Mouse (Mus musculus) midbrain, embryonic 16.5 days (tissue): ENCODE results near the gene Nrcam. TPM values are rescaled to one million over a fixed set of nuclear protein-coding genes. Genes with fewer than 3 reads are reported as not detected.

Experiments used
- ATAC-seq: fragments of 200-750 bp; cut with Nextera tagmentation; 2 replicates; pipeline ENCODE4 v1.8.0; 2017; ENCODE audit warnings: moderate TSS enrichment
- H3K27ac ChIP-seq: fragments of 300-500 bp; sonication (generic); 2 replicates; pipeline ENCODE4 v1.5.1; 2014; ENCODE audit warnings: mild to moderate bottlenecking, low read length, mixed read lengths
- H3K27me3 ChIP-seq: fragments of 300-500 bp; sonication (generic); 2 replicates; pipeline ENCODE4 v1.6.1; 2014; ENCODE audit warnings: low read depth, low read length, mixed read lengths; ENCODE audit not compliant: control insufficient read depth, insufficient read depth
- H3K36me3 ChIP-seq: fragments of 300-500 bp; sonication (generic); 2 replicates; pipeline ENCODE4 v1.6.1; 2014; ENCODE audit warnings: mild to moderate bottlenecking, low read length, moderate library complexity, mixed read lengths; ENCODE audit not compliant: control insufficient read depth, insufficient read depth
- H3K4me1 ChIP-seq: fragments of 300-500 bp; sonication (generic); 2 replicates; pipeline ENCODE4 v1.6.1; 2014; ENCODE audit warnings: mild to moderate bottlenecking, low read length, mixed read lengths; ENCODE audit not compliant: control insufficient read depth, insufficient read depth
- H3K4me2 ChIP-seq: fragments of 300-500 bp; sonication (generic); 2 replicates; pipeline ENCODE4 v1.6.1; 2014; ENCODE audit warnings: mild to moderate bottlenecking, low read length, mixed read lengths
- H3K4me3 ChIP-seq: fragments of 300-500 bp; sonication (generic); 2 replicates; pipeline ENCODE4 v1.5.1; 2014; ENCODE audit warnings: low read depth, mild to moderate bottlenecking, low read length, moderate library complexity, mixed read lengths
- H3K9ac ChIP-seq: fragments of 300-500 bp; sonication (generic); 2 replicates; pipeline ENCODE4 v1.6.1; 2014; ENCODE audit warnings: low read depth, low read length, mixed read lengths
- H3K9me3 ChIP-seq: fragments of 300-500 bp; sonication (generic); replicated peaks from 2 replicates; pipeline ENCODE4 v1.6.1; 2014; ENCODE audit warnings: mild to moderate bottlenecking, low read length, mixed read lengths; ENCODE audit not compliant: control insufficient read depth, poor library complexity, severe bottlenecking
- WGBS: fragments of 180-500 bp; shearing (Covaris S2); extraction: QIAGEN DNeasy Blood & Tissue Kit; methylation state at CpG from one replicate; pipeline ENCODE4 v1.1.7; 2014; 5-methylcytosine and 5-hydroxymethylcytosine counted together
- polyA plus RNA-seq: library from polyadenylated mRNA; unstranded; fragments of >200 nt; fragmentation: Nextera tagmentation; extraction: Ambion mirVana; gene quantifications from 2 replicates; pipeline ENCODE4 v1.2.1, GENCODE M21; 2015

The Nrcam gene
- polyA plus RNA-seq, 1 experiment from 2014 or later: 148 TPM

- Histone ChIP-seq H3K9ac (no peak overlapping the region), H3K27ac (no peak overlapping the region), H3K9me3 (no peaks in the 10 kb centered on the region), H3K4me2 (no peak overlapping the region), H3K4me3 (no peak overlapping the region), H3K4me1 (peaks cover 22% of the 10 kb centered on the region), H3K27me3 (no peaks in the 10 kb centered on the region), H3K36me3 (no peaks in the 10 kb centered on the region)
- ATAC-seq: no peak
- WGBS: 30% methylated on average over 5 of the region's 5 CpGs
Measured at GRCm38 (mm10) chr12:44345251-44345650, 16.6 kb downstream of the Nrcam start.

GRCm38 (mm10) chr12:44346143-44346542 is 17.5 kb downstream of the Nrcam start:
- ATAC-seq: no peak
- Histone ChIP-seq H3K4me1 (peaks cover 20% of the 10 kb centered on the region), H3K9ac (no peak overlapping the region), H3K9me3 (no peaks in the 10 kb centered on the region), H3K27ac (no peak overlapping the region), H3K4me3 (no peak overlapping the region), H3K27me3 (no peaks in the 10 kb centered on the region), H3K36me3 (no peaks in the 10 kb centered on the region), H3K4me2 (no peak overlapping the region)
- WGBS: 49% methylated on average over 3 of the region's 3 CpGs

DNA sequence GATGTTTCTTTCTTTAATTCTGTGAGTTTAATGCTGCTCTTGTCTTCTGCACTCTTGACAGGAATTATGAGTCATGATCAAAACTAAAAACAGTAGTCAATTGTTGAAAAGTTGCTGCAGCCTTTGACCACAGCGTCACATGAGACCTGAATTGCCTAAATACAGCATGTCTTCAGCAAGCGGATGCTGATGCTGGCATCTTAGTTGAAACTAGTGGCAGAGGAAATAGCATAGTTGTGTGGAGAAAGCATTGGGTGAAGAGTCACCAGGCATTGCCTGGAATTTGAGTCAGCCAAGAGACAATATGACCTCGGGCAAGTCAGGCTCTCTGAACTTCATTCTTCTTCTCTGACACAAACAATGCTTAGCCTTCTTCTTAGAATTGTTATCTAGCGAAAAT is 26.4 kb downstream of the Nrcam start:
- ATAC-seq: no peak
- H3K4me3 ChIP-seq: no peak overlapping the region

GRCm38 (mm10) chr12:44357460-44357859 is 28.8 kb downstream of the Nrcam start:
- H3K27me3 ChIP-seq: no peaks in the 10 kb centered on the region
- WGBS: 14% methylated on average over 3 of the region's 3 CpGs
- H3K9ac ChIP-seq: no peak overlapping the region
- no peak overlapping the region for H3K4me3 ChIP-seq
- H3K4me1 ChIP-seq: no peaks in the 10 kb centered on the region
- ATAC-seq: no peak
- H3K36me3 ChIP-seq: no peaks in the 10 kb centered on the region
- no peak overlapping the region for H3K4me2 ChIP-seq
- no peaks in the 10 kb centered on the region for H3K9me3 ChIP-seq
- no peak overlapping the region for H3K27ac ChIP-seq

More for the DNA sequence above, 26.4 kb downstream of the Nrcam start:
- H3K27me3 ChIP-seq: no peaks in the 10 kb centered on the region
- no peaks in the 10 kb centered on the region for H3K9me3 ChIP-seq
- H3K36me3 ChIP-seq: no peaks in the 10 kb centered on the region
- no peak overlapping the region for H3K27ac ChIP-seq
- no peak overlapping the region for H3K4me2 ChIP-seq
- no peaks in the 10 kb centered on the region for H3K4me1 ChIP-seq
- H3K9ac ChIP-seq: no peak overlapping the region
- WGBS: 90% methylated on average over 4 of the region's 4 CpGs

GRCm38 (mm10) chr12:44357881-44358280 is 29.2 kb downstream of the Nrcam start:
- no peak for ATAC-seq
- Histone ChIP-seq H3K9ac (no peak overlapping the region), H3K27me3 (no peaks in the 10 kb centered on the region), H3K4me2 (no peak overlapping the region), H3K4me1 (no peaks in the 10 kb centered on the region), H3K27ac (no peak overlapping the region), H3K36me3 (no peaks in the 10 kb centered on the region), H3K4me3 (no peak overlapping the region), H3K9me3 (no peaks in the 10 kb centered on the region)
- 23% methylated on average over 1 of the region's 1 CpGs for WGBS

- Histone ChIP-seq H3K4me3 (no peak overlapping the region), H3K9me3 (no peaks in the 10 kb centered on the region), H3K4me2 (no peak overlapping the region), H3K9ac (no peak overlapping the region), H3K27ac (peak overlapping the region; percentile 47; the same call in 1 of the 2 replicates), H3K27me3 (no peaks in the 10 kb centered on the region), H3K36me3 (no peaks in the 10 kb centered on the region), H3K4me1 (peaks cover 21% of the 10 kb centered on the region)
- WGBS: 41% methylated on average over 3 of the region's 3 CpGs
- ATAC-seq: peak; percentile 75
Measured at GRCm38 (mm10) chr12:44371076-44371710, 42.5 kb downstream of the Nrcam start.

DNA sequence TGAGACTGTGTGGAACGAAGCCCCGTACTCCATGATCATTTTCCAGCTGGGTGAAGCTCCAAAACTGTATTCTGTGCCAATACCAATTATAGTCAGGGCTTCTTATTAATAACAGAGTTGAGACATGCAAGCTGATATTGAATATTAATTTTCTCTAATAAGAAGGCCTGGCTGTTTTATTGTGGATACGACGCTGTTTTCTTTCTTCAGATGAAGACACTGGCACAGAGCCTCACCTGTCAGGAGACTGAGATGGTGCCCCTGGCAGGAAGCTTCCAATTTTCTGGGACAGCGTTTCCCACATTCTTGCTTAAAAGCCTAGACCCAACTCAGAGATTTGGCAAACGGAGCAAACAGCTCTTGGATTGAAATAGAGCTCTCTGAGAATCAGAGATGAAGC is 47.3 kb downstream of the Nrcam start:
- no peaks in the 10 kb centered on the region for H3K36me3 ChIP-seq
- H3K4me1 ChIP-seq: peaks cover 10% of the 10 kb centered on the region
- WGBS: 60% methylated on average over 6 of the region's 6 CpGs
- no peak overlapping the region for H3K4me3 ChIP-seq
- no peak overlapping the region for H3K27ac ChIP-seq
- ATAC-seq: no peak
- no peaks in the 10 kb centered on the region for H3K9me3 ChIP-seq
- no peak overlapping the region for H3K4me2 ChIP-seq
- H3K9ac ChIP-seq: no peak overlapping the region
- no peaks in the 10 kb centered on the region for H3K27me3 ChIP-seq

GRCm38 (mm10) chr12:44378431-44379161 is 49.9 kb downstream of the Nrcam start:
- 69% methylated on average over 8 of the region's 8 CpGs for WGBS
- H3K4me1 ChIP-seq: no peaks in the 10 kb centered on the region
- no peaks in the 10 kb centered on the region for H3K36me3 ChIP-seq
- H3K27ac ChIP-seq: no peak overlapping the region
- H3K4me3 ChIP-seq: no peak overlapping the region
- H3K9ac ChIP-seq: no peak overlapping the region
- H3K27me3 ChIP-seq: no peaks in the 10 kb centered on the region
- ATAC-seq: peak; percentile 30
- no peaks in the 10 kb centered on the region for H3K9me3 ChIP-seq
- no peak overlapping the region for H3K4me2 ChIP-seq

- WGBS: 85% methylated on average over 4 of the region's 4 CpGs
Measured at GRCm38 (mm10) chr12:44380805-44381204, 52.1 kb downstream of the Nrcam start.

More at GRCm38 (mm10) chr12:44380805-44381204, 52.1 kb downstream of the Nrcam start:
- Histone ChIP-seq H3K4me2 (no peak overlapping the region), H3K27me3 (no peaks in the 10 kb centered on the region), H3K9me3 (no peaks in the 10 kb centered on the region), H3K36me3 (no peaks in the 10 kb centered on the region), H3K4me1 (peaks cover 3% of the 10 kb centered on the region; the same call in 1 of the 2 replicates), H3K9ac (no peak overlapping the region), H3K27ac (no peak overlapping the region), H3K4me3 (no peak overlapping the region)
- no peak for ATAC-seq
